Mouse (Mus musculus) lung, embryonic 14.5 days (tissue): ENCODE measurements at regions not wholly inside any gene's neighbourhood (a gene's known extent, or its start where the extent isn't known, plus 50 kb on each side); places are given as distances from the start of the nearest gene placed in this dataset.
A peak's percentile ranks its signal among the peaks of the same experiment; 100 is the strongest.

Source experiments
- ATAC-seq: fragments of 200-750 bp; cut with Nextera tagmentation; 2 replicates; pipeline ENCODE4 v1.8.0; 2017; ENCODE audit warnings: mild to moderate bottlenecking, moderate TSS enrichment, moderate library complexity; ENCODE audit not compliant: insufficient read depth
- DNase-seq: peaks from one replicate; pipeline ENCODE4 v3.0.0-alpha.2; 2015
- H3K27ac ChIP-seq: fragments of 300-500 bp; sonication (generic); 2 replicates; pipeline ENCODE4 v1.5.1; 2014; ENCODE audit warnings: low read depth, mild to moderate bottlenecking, moderate library complexity
- H3K27me3 ChIP-seq: fragments of 300-500 bp; sonication (generic); 2 replicates; pipeline ENCODE4 v1.6.1; 2014; ENCODE audit warnings: low read length, control low read depth; ENCODE audit not compliant: insufficient read depth
- H3K36me3 ChIP-seq: fragments of 300-500 bp; sonication (generic); 2 replicates; pipeline ENCODE4 v1.6.1; 2014; ENCODE audit warnings: control low read depth; ENCODE audit not compliant: insufficient read depth
- H3K4me1 ChIP-seq: fragments of 300-500 bp; sonication (generic); 2 replicates; pipeline ENCODE4 v1.6.1; 2014; ENCODE audit warnings: antibody characterized with exemption, control low read depth; ENCODE audit not compliant: insufficient read depth
- H3K4me2 ChIP-seq: fragments of 300-500 bp; sonication (generic); 2 replicates; pipeline ENCODE4 v1.6.1; 2014; ENCODE audit warnings: mild to moderate bottlenecking
- H3K4me3 ChIP-seq: fragments of 300-500 bp; sonication (generic); 2 replicates; pipeline ENCODE4 v1.5.1; 2014; ENCODE audit warnings: low read depth, low read length
- H3K9ac ChIP-seq: fragments of 300-500 bp; sonication (generic); 2 replicates; pipeline ENCODE4 v1.6.1; 2014
- H3K9me3 ChIP-seq: fragments of 300-500 bp; sonication (generic); 2 replicates; pipeline ENCODE4 v1.6.1; 2016; ENCODE audit warnings: low read depth, low read length, control low read depth
- CTCF ChIP-seq: IDR thresholded peaks from 2 replicates; pipeline ENCODE4 v1.5.1; 2016; ENCODE audit warnings: antibody characterized with exemption, low read depth
- WGBS: fragments of 180-500 bp; shearing (Covaris S2); extraction: QIAGEN DNeasy Blood & Tissue Kit; methylation state at CpG from one replicate; pipeline ENCODE4 v1.1.7; 2014; 5-methylcytosine and 5-hydroxymethylcytosine counted together

- H3K4me2 ChIP-seq = no peak overlapping the region
- no peaks in the 10 kb centered on the region for H3K27me3 ChIP-seq
- H3K4me1 ChIP-seq = no peaks in the 10 kb centered on the region
- ATAC-seq = peak; percentile 58; the same call in 1 of the 2 replicates
- no peak overlapping the region for H3K27ac ChIP-seq
- no peak for TF ChIP-seq CTCF
- no peak overlapping the region for H3K4me3 ChIP-seq
- no peak overlapping the region for H3K9ac ChIP-seq
- H3K9me3 ChIP-seq = no peaks in the 10 kb centered on the region
- WGBS = 9% methylated on average over 2 of the region's 2 CpGs
- H3K36me3 ChIP-seq = no peaks in the 10 kb centered on the region
- peak; percentile 25 for DNase-seq
Observed at GRCm38 (mm10) chr4:103421541-103421951, 107.9 kb downstream of the Oma1 start.

GRCm38 (mm10) chr4:103441383-103441782 lies 127.8 kb downstream of the Oma1 start:
- Histone ChIP-seq H3K4me1 (no peaks in the 10 kb centered on the region), H3K4me3 (no peak overlapping the region), H3K9ac (no peak overlapping the region), H3K36me3 (no peaks in the 10 kb centered on the region), H3K27ac (no peak overlapping the region), H3K4me2 (no peak overlapping the region), H3K9me3 (no peaks in the 10 kb centered on the region), H3K27me3 (no peaks in the 10 kb centered on the region)
- no peak for TF ChIP-seq CTCF
- DNase-seq (no peak), ATAC-seq (no peak)
- 86% methylated on average over 1 of the region's 1 CpGs for WGBS

GRCm38 (mm10) chr4:103441955-103442354 lies 128.3 kb downstream of the Oma1 start:
- no peaks in the 10 kb centered on the region for H3K27me3 ChIP-seq
- H3K36me3 ChIP-seq = no peaks in the 10 kb centered on the region
- no peaks in the 10 kb centered on the region for H3K9me3 ChIP-seq
- H3K4me2 ChIP-seq = no peak overlapping the region
- no peak for ATAC-seq
- no peaks in the 10 kb centered on the region for H3K4me1 ChIP-seq
- TF ChIP-seq CTCF = no peak
- no peak overlapping the region for H3K4me3 ChIP-seq
- no peak overlapping the region for H3K9ac ChIP-seq
- 89% methylated on average over 11 of the region's 11 CpGs for WGBS
- no peak overlapping the region for H3K27ac ChIP-seq
- no peak for DNase-seq

- H3K4me1 ChIP-seq = no peaks in the 10 kb centered on the region
- H3K27ac ChIP-seq = no peak overlapping the region
- no peaks in the 10 kb centered on the region for H3K9me3 ChIP-seq
- WGBS = 92% methylated on average over 1 of the region's 1 CpGs
- no peak for TF ChIP-seq CTCF
- no peak overlapping the region for H3K9ac ChIP-seq
- ATAC-seq (no peak), DNase-seq (no peak)
- no peak overlapping the region for H3K4me2 ChIP-seq
- H3K4me3 ChIP-seq = no peak overlapping the region
- H3K27me3 ChIP-seq = no peaks in the 10 kb centered on the region
- H3K36me3 ChIP-seq = no peaks in the 10 kb centered on the region
Observed at GRCm38 (mm10) chr4:103449276-103449675, 135.7 kb downstream of the Oma1 start.

GRCm38 (mm10) chr4:103450121-103450520 lies 136.5 kb downstream of the Oma1 start:
- WGBS = 77% methylated on average over 2 of the region's 2 CpGs
- Histone ChIP-seq H3K27ac (no peak overlapping the region), H3K4me1 (no peaks in the 10 kb centered on the region), H3K9me3 (no peaks in the 10 kb centered on the region), H3K4me2 (no peak overlapping the region), H3K27me3 (no peaks in the 10 kb centered on the region), H3K9ac (no peak overlapping the region), H3K36me3 (no peaks in the 10 kb centered on the region), H3K4me3 (no peak overlapping the region)
- TF ChIP-seq CTCF = no peak
- no peak for ATAC-seq
- no peak for DNase-seq

- Histone ChIP-seq H3K4me3 (no peak overlapping the region), H3K4me2 (no peak overlapping the region), H3K4me1 (no peaks in the 10 kb centered on the region), H3K27ac (no peak overlapping the region), H3K36me3 (no peaks in the 10 kb centered on the region), H3K9ac (no peak overlapping the region), H3K9me3 (no peaks in the 10 kb centered on the region), H3K27me3 (no peaks in the 10 kb centered on the region)
- TF ChIP-seq CTCF = no peak; the same call in 1 of the 2 replicates
- no peak for ATAC-seq
- 60% methylated on average over 2 of the region's 2 CpGs for WGBS
- DNase-seq = no peak
Observed at GRCm38 (mm10) chr4:103455458-103455857, 141.8 kb downstream of the Oma1 start.

DNA sequence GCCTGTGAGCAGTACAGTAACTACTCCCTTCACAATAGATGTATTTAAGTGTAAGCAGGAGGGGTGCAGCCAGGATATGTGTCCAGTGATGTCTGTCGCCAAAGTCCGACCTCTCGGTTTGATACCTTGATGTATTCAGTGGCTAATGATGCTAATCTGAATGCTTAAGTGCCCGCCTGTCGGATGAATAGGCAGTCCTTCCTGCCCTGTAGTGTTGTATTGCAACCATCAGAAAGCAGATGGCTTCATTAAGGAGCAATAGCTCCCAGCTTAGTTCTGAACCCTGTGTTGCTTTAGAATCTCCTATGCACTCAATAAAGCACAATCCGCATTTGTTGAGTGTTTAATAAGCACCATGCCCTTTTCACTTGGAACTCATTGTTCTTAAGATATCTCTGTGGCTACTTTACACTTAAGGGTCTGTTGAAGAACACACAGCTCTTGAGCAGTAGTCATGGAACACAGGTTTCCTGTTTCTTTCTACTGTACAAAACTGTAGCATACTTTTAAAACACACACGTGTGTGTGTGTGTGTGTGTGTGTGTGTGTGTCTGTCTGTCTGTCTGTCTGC lies 152.5 kb downstream of the Oma1 start:
- no peak overlapping the region for H3K27ac ChIP-seq
- no peak overlapping the region for H3K9ac ChIP-seq
- ATAC-seq (no peak), DNase-seq (no peak)
- no peak overlapping the region for H3K4me2 ChIP-seq
- no peaks in the 10 kb centered on the region for H3K4me1 ChIP-seq
- no peaks in the 10 kb centered on the region for H3K27me3 ChIP-seq
- WGBS = 75% methylated on average over 7 of the region's 7 CpGs
- no peaks in the 10 kb centered on the region for H3K9me3 ChIP-seq
- H3K4me3 ChIP-seq = no peak overlapping the region
- H3K36me3 ChIP-seq = no peaks in the 10 kb centered on the region
- no peak for TF ChIP-seq CTCF

DNA sequence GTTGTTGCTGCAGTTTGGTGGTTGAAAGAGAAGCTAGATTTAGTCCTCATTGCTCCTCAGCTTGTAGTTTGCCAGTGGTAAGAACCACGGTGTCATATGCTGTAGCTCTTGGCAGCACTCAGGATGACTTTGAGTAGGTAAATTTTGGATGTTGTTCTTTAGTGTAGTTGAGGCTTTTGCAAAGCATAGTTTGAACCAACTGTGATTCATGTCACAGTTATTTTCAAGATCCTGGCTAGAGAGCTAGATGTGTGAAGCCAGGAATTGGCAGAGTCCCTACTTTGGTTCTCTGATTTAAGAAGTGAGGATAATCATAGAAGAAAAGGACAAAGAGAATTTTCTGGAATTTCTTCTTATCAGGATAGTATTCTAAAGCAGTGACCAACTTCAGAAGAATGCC lies 143.6 kb upstream of the Dab1 start:
- Histone ChIP-seq H3K27ac (no peak overlapping the region), H3K4me3 (no peak overlapping the region), H3K27me3 (no peaks in the 10 kb centered on the region), H3K36me3 (no peaks in the 10 kb centered on the region), H3K4me1 (no peaks in the 10 kb centered on the region), H3K9ac (no peak overlapping the region), H3K4me2 (no peak overlapping the region), H3K9me3 (no peaks in the 10 kb centered on the region)
- WGBS = 83% methylated on average over 1 of the region's 1 CpGs
- ATAC-seq (no peak), DNase-seq (no peak)
- TF ChIP-seq CTCF = no peak
